Comparison of ENCODE assay signal across 25 mouse cellular contexts in genomic region chr11:117429894-117430293, GRCm38 (mm10). TPM values are rescaled to one million over a fixed set of nuclear protein-coding genes. Genes with fewer than 3 reads are reported as not detected.
A peak's percentile ranks its signal among the peaks of the same experiment; 100 is the strongest.
DNase-seq lines count a peak whose midpoint lies in the region; ATAC-seq and TF ChIP-seq lines count a peak whose summit lies in the region.
"Had no signal": no experiment of that assay in that cellular context is flagged by ENCODE, and none has a peak within 500 bp of the region (broad histone marks: within the 10 kb centered on the region; RNA-seq: fewer than 3 reads in every experiment).

No protein-coding gene starts in this region.

- H3K9ac ChIP-seq in hindbrain, embryonic 11.5 days (ENCODE audit: low read depth, low read length): no peak overlapping the region
- H3K9ac ChIP-seq in embryonic facial prominence, embryonic 15.5 days: no peak overlapping the region
- 0 out of 2 replicates have a peak overlapping the region, but pooled peaks have one; percentile 22 for H3K9ac ChIP-seq in hindbrain, embryonic 16.5 days (ENCODE audit: low read depth, low read length)
- H3K9ac ChIP-seq: neural tube, embryonic 15.5 days; stomach, embryonic 15.5 days had no signal

- peaks cover 27% of the 10 kb centered on the region for H3K27me3 ChIP-seq in hindbrain, embryonic 10.5 days (ENCODE audit: insufficient read depth, poor library complexity, severe bottlenecking)
- H3K27me3 ChIP-seq in hindbrain, embryonic 11.5 days (ENCODE audit: control insufficient read depth, insufficient read depth, low read length): no peaks in the 10 kb centered on the region
- H3K27me3 ChIP-seq in embryonic facial prominence, embryonic 15.5 days: no peaks in the 10 kb centered on the region
- no peaks in the 10 kb centered on the region for H3K27me3 ChIP-seq in hindbrain, embryonic 16.5 days (replicated peaks; ENCODE audit: control insufficient read depth, insufficient read depth, low read length)
- H3K27me3 ChIP-seq: CH12.LX; neural tube, embryonic 15.5 days; stomach, embryonic 15.5 days had no signal

- H3K36me3 ChIP-seq in hindbrain, embryonic 10.5 days: no peaks in the 10 kb centered on the region
- no peaks in the 10 kb centered on the region for H3K36me3 ChIP-seq in hindbrain, embryonic 11.5 days (ENCODE audit: control insufficient read depth, insufficient read depth, low read length)
- H3K36me3 ChIP-seq in embryonic facial prominence, embryonic 15.5 days: no peaks in the 10 kb centered on the region
- H3K36me3 ChIP-seq in hindbrain, embryonic 16.5 days (ENCODE audit: control insufficient read depth, insufficient read depth, low read length): no peaks in the 10 kb centered on the region
- H3K36me3 ChIP-seq: forebrain, embryonic 10.5 days; neural tube, embryonic 15.5 days; stomach, embryonic 15.5 days had no signal

- intact Hi-C loops in gastrocnemius, adult 2 months (cut with DNase I): no loop called here

- H3K9me3 ChIP-seq in hindbrain, embryonic 10.5 days: peaks cover 7% of the 10 kb centered on the region; the same call in 1 of the 2 replicates
- no peaks in the 10 kb centered on the region for H3K9me3 ChIP-seq in hindbrain, embryonic 11.5 days (ENCODE audit: control insufficient read depth, low read length)
- H3K9me3 ChIP-seq in embryonic facial prominence, embryonic 15.5 days (replicated peaks): no peaks in the 10 kb centered on the region; the same call in 1 of the 2 replicates
- no peaks in the 10 kb centered on the region for H3K9me3 ChIP-seq in hindbrain, embryonic 16.5 days (ENCODE audit: control insufficient read depth, low read length)
- H3K9me3 ChIP-seq: neural tube, embryonic 15.5 days; stomach, embryonic 15.5 days had no signal

- no peak for ATAC-seq in hindbrain, embryonic 11.5 days (ENCODE audit: low FRiP score)
- ATAC-seq in embryonic facial prominence, embryonic 15.5 days (ENCODE audit: insufficient number of reproducible peaks, low FRiP score, low TSS enrichment, low read depth): no peak
- ATAC-seq in hindbrain, embryonic 16.5 days: no peak

- WGBS in hindbrain, embryonic 10.5 days: 65% methylated on average over 8 of the region's 8 CpGs
- WGBS in hindbrain, embryonic 11.5 days: 56% methylated on average over 8 of the region's 8 CpGs
- 55% methylated on average over 8 of the region's 8 CpGs for WGBS in embryonic facial prominence, embryonic 15.5 days
- 41% methylated on average over 8 of the region's 8 CpGs for WGBS in hindbrain, embryonic 16.5 days

- H3K4me1 ChIP-seq in hindbrain, embryonic 10.5 days (replicated peaks): peaks cover 45% of the 10 kb centered on the region
- H3K4me1 ChIP-seq in hindbrain, embryonic 11.5 days (replicated peaks; ENCODE audit: control insufficient read depth, insufficient read depth, low read length): peaks cover 2% of the 10 kb centered on the region; the same call in 1 of the 2 replicates
- peaks cover 40% of the 10 kb centered on the region for H3K4me1 ChIP-seq in embryonic facial prominence, embryonic 15.5 days
- peaks cover 9% of the 10 kb centered on the region for H3K4me1 ChIP-seq in hindbrain, embryonic 16.5 days (ENCODE audit: control insufficient read depth, insufficient read depth, low read depth, low read length)

- H3K4me3 ChIP-seq in gastrocnemius, adult 2 months: no peak overlapping the region
- H3K4me3 ChIP-seq in hindbrain, embryonic 10.5 days: no peak overlapping the region
- H3K4me3 ChIP-seq in hindbrain, embryonic 11.5 days (ENCODE audit: low read depth, low read length): no peak overlapping the region
- H3K4me3 ChIP-seq in embryonic facial prominence, embryonic 15.5 days (replicated peaks): no peak overlapping the region
- H3K4me3 ChIP-seq in hindbrain, embryonic 16.5 days (ENCODE audit: low read length): no peak overlapping the region
- H3K4me3 ChIP-seq: forebrain, embryonic 10.5 days; neural tube, embryonic 15.5 days; stomach, embryonic 15.5 days had no signal

- no peak for TF ChIP-seq CTCF in gastrocnemius, adult 2 months (IDR thresholded peaks at IDR 0.05)

- no peak overlapping the region for H3K4me2 ChIP-seq in hindbrain, embryonic 11.5 days (replicated peaks; ENCODE audit: low read depth, low read length)
- no peak overlapping the region for H3K4me2 ChIP-seq in embryonic facial prominence, embryonic 15.5 days (replicated peaks)
- H3K4me2 ChIP-seq in hindbrain, embryonic 16.5 days (ENCODE audit: low read length): no peak overlapping the region
- H3K4me2 ChIP-seq: liver, embryonic 11.5 days; neural tube, embryonic 15.5 days; stomach, embryonic 15.5 days had no signal

- peak overlapping the region; percentile 20 for H3K27ac ChIP-seq in gastrocnemius, adult 2 months
- H3K27ac ChIP-seq in hindbrain, embryonic 10.5 days: 0 out of 2 replicates have a peak overlapping the region, but pooled peaks have one; percentile 12
- no peak overlapping the region for H3K27ac ChIP-seq in hindbrain, embryonic 11.5 days (ENCODE audit: low read depth, low read length)
- peak overlapping the region; percentile 86; the same call in 1 of the 2 replicates for H3K27ac ChIP-seq in embryonic facial prominence, embryonic 15.5 days (replicated peaks)
- no peak overlapping the region for H3K27ac ChIP-seq in hindbrain, embryonic 16.5 days (ENCODE audit: low read depth, low read length)
- H3K27ac ChIP-seq: forebrain, embryonic 10.5 days; stomach, embryonic 15.5 days had no signal

- DNase-seq in gastrocnemius, adult 2 months: no peak
- no peak for DNase-seq in gastrocnemius, adult 8-10 months (ENCODE audit: low spot score in 2 of 2)
- no peak for DNase-seq in hindbrain, embryonic 10.5 days (ENCODE audit: low spot score)
- DNase-seq in hindbrain, embryonic 11.5 days (ENCODE audit: low spot score): no peak
- DNase-seq in urinary bladder, postnatal 10 days (ENCODE audit: low spot score): no peak
- DNase-seq: cerebellum, adult 9-11 months; gastrocnemius, postnatal 10 days; kidney, adult 18-20 months; kidney, postnatal 14 days; lung, adult 18-20 months; lung, postnatal 14 days; right cerebral cortex, postnatal 14 days; thymus, adult 2 months had no signal

RNA-seq across cellular contexts. Expression of gene Gm11733, which starts 54.3 kb away (rescaled TPM):
- not detected for total RNA-seq in gastrocnemius, adult 2 months (2021)
- total RNA-seq in gastrocnemius, adult 8-10 months (2022): not detected
- polyA plus RNA-seq in hindbrain, embryonic 10.5 days (2016; fragmentation: Nextera tagmentation; extraction: Ambion mirVana): not detected in 2 replicates
- polyA plus RNA-seq in hindbrain, embryonic 11.5 days (2014; fragmentation: Nextera tagmentation; extraction: Ambion mirVana): not detected in 2 replicates
- polyA plus RNA-seq in embryonic facial prominence, embryonic 15.5 days (2015; fragmentation: Nextera tagmentation; extraction: Ambion mirVana): 0.12 TPM in 1 of 2 replicates, not detected in the other
- 0.06 TPM in 2 replicates for polyA plus RNA-seq in hindbrain, embryonic 16.5 days (2015; fragmentation: Nextera tagmentation; extraction: Ambion mirVana)
- total RNA-seq: adrenal gland, postnatal 14 days; CH12.LX; gastrocnemius, postnatal 10 days; megakaryocyte, adult 5-6 weeks; MEL had no signal
- polyA plus RNA-seq: forebrain, embryonic 10.5 days; limb, embryonic 11.5 days; liver, embryonic 11.5 days; spleen, adult 2 months; stomach, embryonic 15.5 days; thymus, adult 2 months had no signal

Comparison
In these comparisons a context has a peak if more than half of its experiments do, and no peak if none do; other contexts are left out.
1. H3K27ac ChIP-seq: peak in gastrocnemius, adult 2 months (single experiment), hindbrain, embryonic 10.5 days (single experiment) and embryonic facial prominence, embryonic 15.5 days (single experiment); none in hindbrain, embryonic 11.5 days (single experiment) and hindbrain, embryonic 16.5 days (single experiment).